Mouse (Mus musculus) ovary, adult 2 months (tissue): ENCODE measurements around the gene Pax7. TPM values are rescaled to one million over a fixed set of nuclear protein-coding genes. Genes with fewer than 3 reads are reported as not detected.

ENCODE experiments used
- polyA plus RNA-seq: library from polyadenylated mRNA; depleted of rRNA; stranded (reverse); fragments of >200 nt; gene quantifications from 2 replicates; pipeline ENCODE4 v1.2.3, GENCODE M21; 2012; rRNA removed

Pax7 gene
- not detected in 2 replicates for polyA plus RNA-seq

GRCm38 (mm10) chr4:139833036-139833634, at the start of gene Pax7:
TSS of gene Pax7 (minus strand) at chr4:139833528.

Other genes with a start within 250 kb of the Pax7 start
- not detected in 2 replicates for gene Gm21969, start 230.3 kb downstream of the Pax7 start, polyA plus RNA-seq
- gene Aldh4a1, start 210.7 kb downstream of the Pax7 start, polyA plus RNA-seq, result 68.3 and 69.1 TPM in 2 replicates
- not detected in 2 replicates for gene Tas1r2, start 180.0 kb downstream of the Pax7 start, polyA plus RNA-seq
- gene Klhdc7a, start 134.5 kb upstream of the Pax7 start, polyA plus RNA-seq, result 11.7 and 11.8 TPM in 2 replicates